Mouse (Mus musculus) midbrain, embryonic 13.5 days (tissue): ENCODE data around the gene Plxnb2. TPM values are rescaled to one million over a fixed set of nuclear protein-coding genes. Genes with fewer than 3 reads are reported as not detected.
A peak's percentile ranks its signal among the peaks of the same experiment; 100 is the strongest.

Experiments used
- ATAC-seq: fragments of 200-750 bp; cut with Nextera tagmentation; 2 replicates; pipeline ENCODE4 v1.8.0; 2017; ENCODE audit warnings: mild to moderate bottlenecking, moderate TSS enrichment, moderate library complexity
- H3K27ac ChIP-seq: fragments of 300-500 bp; sonication (generic); 2 replicates; pipeline ENCODE4 v1.5.1; 2015; ENCODE audit warnings: inconsistent platforms, mild to moderate bottlenecking, moderate library complexity
- H3K27me3 ChIP-seq: fragments of 300-500 bp; sonication (generic); 2 replicates; pipeline ENCODE4 v1.6.1; 2015; ENCODE audit warnings: mild to moderate bottlenecking, inconsistent platforms
- H3K36me3 ChIP-seq: fragments of 300-500 bp; sonication (generic); 2 replicates; pipeline ENCODE4 v1.6.1; 2015; ENCODE audit warnings: mild to moderate bottlenecking, inconsistent platforms
- H3K4me1 ChIP-seq: fragments of 300-500 bp; sonication (generic); replicated peaks from 2 replicates; pipeline ENCODE4 v1.6.1; 2015; ENCODE audit warnings: inconsistent platforms
- H3K4me2 ChIP-seq: fragments of 300-500 bp; sonication (generic); replicated peaks from 2 replicates; pipeline ENCODE4 v1.6.1; 2015; ENCODE audit warnings: moderate library complexity, mild to moderate bottlenecking, inconsistent platforms
- H3K4me3 ChIP-seq: fragments of 300-500 bp; sonication (generic); replicated peaks from 2 replicates; pipeline ENCODE4 v1.5.1; 2015; ENCODE audit warnings: mild to moderate bottlenecking, inconsistent platforms
- H3K9ac ChIP-seq: fragments of 300-500 bp; sonication (generic); replicated peaks from 2 replicates; pipeline ENCODE4 v1.6.1; 2015; ENCODE audit warnings: mild to moderate bottlenecking, inconsistent platforms
- H3K9me3 ChIP-seq: fragments of 300-500 bp; sonication (generic); 2 replicates; pipeline ENCODE4 v1.6.1; 2016; ENCODE audit warnings: mild to moderate bottlenecking, inconsistent platforms
- WGBS: fragments of 180-500 bp; shearing (Covaris S2); methylation state at CpG from one replicate; pipeline ENCODE4 v1.1.7; 2015; 5-methylcytosine and 5-hydroxymethylcytosine counted together
- polyA plus RNA-seq: library from polyadenylated mRNA; unstranded; fragments of >200 nt; fragmentation: Nextera tagmentation; extraction: Ambion mirVana; gene quantifications from 2 replicates; pipeline ENCODE4 v1.2.1, GENCODE M21; 2015

Gene Plxnb2
- polyA plus RNA-seq, 1 experiment from 2014 or later: 115 TPM

GRCm38 (mm10) chr15:89136461-89137155 lies 44.0 kb downstream of the Plxnb2 start:
- WGBS: 97% methylated on average over 5 of the region's 5 CpGs
- H3K4me2 ChIP-seq: no peak overlapping the region
- ATAC-seq: no peak

DNA sequence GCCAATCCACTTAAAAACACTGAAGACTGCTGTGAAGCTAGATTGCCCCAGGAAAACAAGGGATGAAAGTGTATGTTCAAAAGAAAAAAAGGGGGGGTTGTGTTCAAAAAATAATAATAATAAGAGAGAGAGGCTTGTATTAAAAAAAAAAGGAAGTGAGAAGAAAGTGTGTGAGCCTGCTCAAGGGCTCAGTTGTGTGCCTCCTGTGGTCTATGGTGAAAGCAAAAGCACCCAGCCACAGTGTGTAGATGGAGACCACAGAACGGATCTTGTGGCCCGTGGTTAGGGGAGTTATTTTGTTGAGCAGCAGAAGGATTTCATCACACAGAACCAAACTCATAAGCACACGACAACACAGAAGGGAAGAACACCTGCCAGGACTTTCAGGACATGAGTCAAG lies 49.3 kb downstream of the Plxnb2 start:
- H3K9ac ChIP-seq: no peak overlapping the region
- WGBS: 92% methylated on average over 3 of the region's 3 CpGs
- peaks cover 15% of the 10 kb centered on the region for H3K4me1 ChIP-seq
- H3K27me3 ChIP-seq: no peaks in the 10 kb centered on the region
- no peak overlapping the region for H3K4me3 ChIP-seq
- H3K27ac ChIP-seq: no peak overlapping the region
- no peak overlapping the region for H3K4me2 ChIP-seq
- ATAC-seq: no peak
- H3K9me3 ChIP-seq: no peaks in the 10 kb centered on the region
- H3K36me3 ChIP-seq: peaks cover 4% of the 10 kb centered on the region; the same call in 1 of the 2 replicates

More at GRCm38 (mm10) chr15:89136461-89137155, 44.0 kb downstream of the Plxnb2 start:
- Histone ChIP-seq H3K9ac (no peak overlapping the region), H3K9me3 (no peaks in the 10 kb centered on the region), H3K4me1 (peaks cover 26% of the 10 kb centered on the region), H3K27me3 (peaks cover 9% of the 10 kb centered on the region), H3K36me3 (peaks cover under 1% of the 10 kb centered on the region; the same call in 1 of the 2 replicates), H3K27ac (no peak overlapping the region), H3K4me3 (no peak overlapping the region)

GRCm38 (mm10) chr15:89130245-89130644 lies 50.3 kb downstream of the Plxnb2 start:
- Histone ChIP-seq H3K9me3 (no peaks in the 10 kb centered on the region), H3K27ac (no peak overlapping the region), H3K36me3 (peaks cover 8% of the 10 kb centered on the region; the same call in 1 of the 2 replicates), H3K4me2 (no peak overlapping the region), H3K4me1 (peaks cover 15% of the 10 kb centered on the region), H3K9ac (no peak overlapping the region), H3K27me3 (no peaks in the 10 kb centered on the region), H3K4me3 (no peak overlapping the region)
- ATAC-seq: no peak

- H3K9me3 ChIP-seq: no peaks in the 10 kb centered on the region
- no peaks in the 10 kb centered on the region for H3K27me3 ChIP-seq
- peak; percentile 88 for ATAC-seq
- peak within 1 kb of the TSS; percentile 71 for H3K9ac ChIP-seq
- H3K4me1 ChIP-seq: peaks cover 22% of the 10 kb centered on the region
- 3% methylated on average over 36 of the region's 36 CpGs for WGBS
- peaks cover 10% of the 10 kb centered on the region; the same call in 1 of the 2 replicates for H3K36me3 ChIP-seq
- peak within 1 kb of the TSS; percentile 83 for H3K27ac ChIP-seq
- H3K4me3 ChIP-seq: peak within 1 kb of the TSS; percentile 50
- peak within 1 kb of the TSS; percentile 77 for H3K4me2 ChIP-seq
These were observed 51.9 kb downstream of the Plxnb2 start, which contains the start of gene Hdac10 for GRCm38 (mm10) chr15:89128382-89129350. Hdac10 (minus strand) TSS chr15:89128700.

DNA sequence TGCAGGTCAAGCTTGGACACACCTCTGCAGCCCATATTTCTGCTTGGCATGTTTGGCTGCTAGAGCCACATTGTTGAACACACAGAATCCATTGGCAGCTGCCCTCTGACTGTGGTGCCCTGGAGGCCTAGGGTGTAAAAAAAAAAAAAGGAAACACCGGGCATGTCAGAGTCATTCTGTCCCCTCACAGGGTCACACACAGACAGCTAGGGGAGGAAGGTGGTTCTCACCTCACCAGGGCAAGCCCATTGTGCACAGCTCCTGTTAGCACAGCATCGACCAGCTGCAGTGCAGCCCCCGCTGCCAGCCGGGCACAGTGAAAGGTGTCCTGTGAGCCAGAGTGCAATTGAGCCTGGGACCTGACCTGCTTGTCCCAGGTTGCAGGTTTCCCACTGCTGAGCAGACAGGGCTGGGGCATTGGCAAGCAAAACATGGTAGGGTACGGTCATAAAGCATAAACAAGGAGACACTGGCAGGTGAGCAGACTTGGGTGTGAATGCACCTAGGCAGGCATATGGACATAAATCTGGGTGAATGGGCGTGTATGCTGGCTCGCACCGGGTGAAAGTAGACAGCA lies 53.1 kb downstream of the Plxnb2 start:
- Histone ChIP-seq H3K27ac (no peak overlapping the region), H3K4me3 (peak overlapping the region; percentile 50), H3K9ac (peak overlapping the region; percentile 71), H3K4me2 (peak overlapping the region; percentile 77), H3K4me1 (peaks cover 28% of the 10 kb centered on the region), H3K27me3 (no peaks in the 10 kb centered on the region), H3K36me3 (peaks cover 10% of the 10 kb centered on the region; the same call in 1 of the 2 replicates), H3K9me3 (no peaks in the 10 kb centered on the region)
- no peak for ATAC-seq
- 88% methylated on average over 8 of the region's 8 CpGs for WGBS

DNA sequence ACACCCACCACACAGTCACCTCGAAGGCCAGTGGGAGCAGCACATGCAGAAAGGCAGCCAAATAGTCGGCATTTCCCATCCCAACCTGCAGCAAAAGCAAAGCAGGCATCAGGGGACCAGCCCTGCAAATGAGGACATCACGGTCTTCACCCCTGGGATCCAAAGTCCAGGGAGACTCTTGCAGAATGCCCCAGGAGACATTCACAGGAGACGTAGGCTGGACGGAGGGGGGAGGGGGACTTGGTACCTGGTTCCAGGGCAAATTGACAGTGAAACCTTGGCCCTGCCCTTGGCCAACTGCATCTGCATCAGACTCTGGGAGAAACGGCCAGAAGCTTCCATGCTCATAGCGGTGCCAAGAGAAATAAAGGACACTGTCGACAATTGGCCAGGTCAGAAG lies 54.0 kb downstream of the Plxnb2 start:
- Histone ChIP-seq H3K9ac (peak overlapping the region; percentile 71; the same call in 1 of the 2 replicates), H3K4me2 (no peak overlapping the region), H3K4me3 (no peak overlapping the region), H3K27me3 (no peaks in the 10 kb centered on the region), H3K27ac (no peak overlapping the region), H3K9me3 (no peaks in the 10 kb centered on the region), H3K4me1 (peaks cover 36% of the 10 kb centered on the region), H3K36me3 (peaks cover 9% of the 10 kb centered on the region; the same call in 1 of the 2 replicates)
- no peak for ATAC-seq
- 89% methylated on average over 8 of the region's 8 CpGs for WGBS

GRCm38 (mm10) chr15:89125351-89125750 lies 55.2 kb downstream of the Plxnb2 start:
- H3K9me3 ChIP-seq: no peaks in the 10 kb centered on the region
- 93% methylated on average over 9 of the region's 9 CpGs for WGBS
- peaks cover 10% of the 10 kb centered on the region; the same call in 1 of the 2 replicates for H3K36me3 ChIP-seq
- no peak for ATAC-seq
- H3K27me3 ChIP-seq: no peaks in the 10 kb centered on the region
- H3K4me2 ChIP-seq: no peak overlapping the region
- H3K27ac ChIP-seq: no peak overlapping the region
- H3K4me3 ChIP-seq: no peak overlapping the region
- H3K9ac ChIP-seq: no peak overlapping the region
- peaks cover 49% of the 10 kb centered on the region for H3K4me1 ChIP-seq

DNA sequence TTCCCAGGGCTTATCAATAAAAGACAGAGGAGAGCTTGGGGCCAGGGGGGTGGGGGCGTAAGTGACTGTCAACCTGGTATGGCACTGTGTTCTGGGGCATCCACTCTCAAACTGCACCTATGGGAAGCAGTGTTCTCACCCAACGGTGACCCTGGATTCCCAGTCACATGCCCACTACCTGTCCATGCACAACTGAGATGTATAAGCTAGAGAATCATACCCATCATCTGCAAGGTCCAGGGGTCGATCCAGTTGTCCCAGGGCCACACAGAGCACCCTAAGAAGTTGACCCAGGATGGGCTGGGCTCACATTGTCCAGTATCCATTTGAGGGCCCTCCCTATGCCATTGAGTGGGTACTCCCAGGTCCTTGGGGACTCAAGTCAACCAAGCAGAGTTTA lies 56.3 kb downstream of the Plxnb2 start:
- 96% methylated on average over 3 of the region's 3 CpGs for WGBS
- no peak for ATAC-seq
- no peak overlapping the region; the same call in 1 of the 2 replicates for H3K9ac ChIP-seq
- H3K4me2 ChIP-seq: peak overlapping the region; percentile 96
- peaks cover 59% of the 10 kb centered on the region for H3K4me1 ChIP-seq
- no peak overlapping the region for H3K4me3 ChIP-seq
- H3K27me3 ChIP-seq: no peaks in the 10 kb centered on the region
- no peak overlapping the region for H3K27ac ChIP-seq
- peaks cover 19% of the 10 kb centered on the region; the same call in 1 of the 2 replicates for H3K36me3 ChIP-seq
- H3K9me3 ChIP-seq: no peaks in the 10 kb centered on the region

DNA sequence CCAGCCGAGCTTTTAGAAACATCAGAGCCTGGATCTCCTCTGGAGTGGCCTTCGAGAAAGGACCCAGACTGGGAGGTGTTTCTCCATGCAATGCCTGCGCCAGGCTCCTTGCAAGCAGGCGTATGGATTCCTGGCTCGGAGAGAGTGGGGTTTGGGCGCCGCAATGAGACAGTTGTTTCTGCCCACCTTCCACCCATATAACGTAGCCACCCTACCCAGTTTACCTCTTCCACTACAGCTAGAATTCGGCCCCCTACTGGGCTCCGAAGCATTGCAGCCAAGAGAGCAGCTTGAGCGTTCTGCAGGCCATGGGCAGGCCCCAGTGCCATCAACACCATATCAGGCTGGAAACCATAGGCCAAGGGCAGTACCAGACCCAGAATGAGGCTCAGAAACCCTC lies 57.0 kb downstream of the Plxnb2 start:
- Histone ChIP-seq H3K4me2 (peak overlapping the region; percentile 96), H3K27ac (peak overlapping the region; percentile 83), H3K4me1 (peaks cover 59% of the 10 kb centered on the region), H3K9me3 (no peaks in the 10 kb centered on the region), H3K9ac (peak overlapping the region; percentile 87), H3K36me3 (peaks cover 24% of the 10 kb centered on the region), H3K27me3 (no peaks in the 10 kb centered on the region), H3K4me3 (peak overlapping the region; percentile 89)
- peak; percentile 9; the same call in 1 of the 2 replicates for ATAC-seq
- WGBS: 35% methylated on average over 11 of the region's 11 CpGs

DNA sequence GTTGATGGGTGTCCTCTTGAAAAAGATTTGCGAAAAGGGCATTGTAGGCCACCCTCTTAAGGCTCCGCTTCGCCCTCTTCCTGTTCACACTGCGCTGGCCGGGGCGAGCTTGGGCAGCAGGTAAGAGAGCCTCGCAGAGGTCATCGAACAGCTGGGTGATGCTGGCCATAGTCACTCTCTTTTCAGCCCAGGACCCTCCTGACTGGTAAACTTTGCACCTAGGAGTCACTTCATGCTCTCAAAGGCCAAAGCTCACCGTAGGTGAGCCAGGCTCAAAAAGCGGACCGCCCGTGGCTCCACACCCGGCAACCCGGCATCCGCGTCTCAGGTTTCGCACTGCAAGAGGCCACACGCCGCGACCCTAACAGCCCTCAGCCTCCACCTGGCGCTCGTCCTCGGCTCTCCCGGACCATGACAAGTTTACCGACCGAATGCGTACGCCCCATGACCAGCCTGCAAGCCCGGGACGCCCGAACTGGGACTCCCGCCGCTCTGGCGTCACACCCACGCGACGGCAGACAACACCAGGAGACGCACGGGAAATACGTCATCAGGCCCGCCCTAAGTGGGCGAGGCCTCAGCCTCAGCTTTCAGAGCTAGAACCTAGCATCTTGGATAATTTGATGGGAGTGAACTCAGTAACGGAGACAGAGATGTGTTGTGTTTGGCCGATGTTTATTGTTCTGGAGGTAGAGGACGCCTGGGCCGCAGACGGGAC lies 57.8 kb downstream of the Plxnb2 start, which contains the start of gene Tubgcp6:
Gene Tubgcp6 (minus strand): TSS at position 464 of the 718 bp plus-strand sequence.
- Histone ChIP-seq H3K27me3 (no peaks in the 10 kb centered on the region), H3K4me1 (peaks cover 55% of the 10 kb centered on the region)

GRCm38 (mm10) chr15:89118007-89118406 lies 62.6 kb downstream of the Plxnb2 start:
- Histone ChIP-seq H3K27me3 (no peaks in the 10 kb centered on the region), H3K36me3 (peaks cover 61% of the 10 kb centered on the region), H3K9ac (no peak overlapping the region; the same call in 1 of the 2 replicates), H3K9me3 (no peaks in the 10 kb centered on the region), H3K4me3 (no peak overlapping the region), H3K27ac (no peak overlapping the region), H3K4me2 (no peak overlapping the region), H3K4me1 (peaks cover 41% of the 10 kb centered on the region)
- ATAC-seq: no peak

More for the DNA sequence above, 57.8 kb downstream of the Plxnb2 start, which contains the start of gene Tubgcp6:
- H3K36me3 ChIP-seq: peaks cover 28% of the 10 kb centered on the region
- peak within 1 kb of the TSS; percentile 83 for H3K27ac ChIP-seq
- H3K4me2 ChIP-seq: peak within 1 kb of the TSS; percentile 96
- 1% methylated on average over 47 of the region's 47 CpGs for WGBS
- peak within 1 kb of the TSS; percentile 89 for H3K4me3 ChIP-seq
- H3K9me3 ChIP-seq: no peaks in the 10 kb centered on the region
- peak; percentile 80 for ATAC-seq
- H3K9ac ChIP-seq: peak within 1 kb of the TSS; percentile 87
